Mouse (Mus musculus) thymus, adult 2 months (tissue): ENCODE results near the gene Rnf19b. TPM values are rescaled to one million over a fixed set of nuclear protein-coding genes. Genes with fewer than 3 reads are reported as not detected.
A peak's percentile ranks its signal among the peaks of the same experiment; 100 is the strongest.

Experiments used
- DNase-seq: peaks from one replicate; pipeline ENCODE4 v3.0.0; 2021
- H3K27ac ChIP-seq: fragments of 200-500 bp; 2 replicates; pipeline ENCODE4 v1.5.1; 2012; ENCODE audit warnings: low read length, control low read depth; ENCODE audit not compliant: control insufficient read depth, insufficient read depth
- H3K27me3 ChIP-seq: fragments of 200-500 bp; 2 replicates; pipeline ENCODE4 v1.6.1; 2012; ENCODE audit warnings: mild to moderate bottlenecking, low read length, moderate library complexity, mixed read lengths; ENCODE audit not compliant: control insufficient read depth, insufficient read depth
- H3K36me3 ChIP-seq: fragments of 200-500 bp; 2 replicates; pipeline ENCODE4 v1.6.1; 2012; ENCODE audit warnings: mild to moderate bottlenecking, low read length, moderate library complexity; ENCODE audit not compliant: control insufficient read depth, insufficient read depth
- H3K4me1 ChIP-seq: fragments of 200-500 bp; replicated peaks from 2 replicates; pipeline ENCODE4 v1.6.1; 2012; ENCODE audit warnings: low read length; ENCODE audit not compliant: control insufficient read depth, insufficient read depth
- H3K4me3 ChIP-seq: fragments of 200-500 bp; 2 replicates; pipeline ENCODE4 v1.5.1; 2012; ENCODE audit warnings: mild to moderate bottlenecking, low read length, control low read depth, moderate library complexity; ENCODE audit not compliant: control insufficient read depth, insufficient read depth
- CTCF ChIP-seq: fragments of 200-500 bp; IDR thresholded peaks from 2 replicates; pipeline ENCODE4 v1.5.1; 2012; ENCODE audit warnings: mild to moderate bottlenecking, control low read depth, low read length, moderate library complexity, borderline replicate concordance; ENCODE audit not compliant: control insufficient read depth, poor library complexity, insufficient read depth; ENCODE audit errors: extremely low read depth
- POLR2A ChIP-seq: fragments of 200-500 bp; IDR thresholded peaks from 2 replicates; pipeline ENCODE4 v1.6.1; 2012; ENCODE audit warnings: mild to moderate bottlenecking, low read length, control low read depth, moderate library complexity; ENCODE audit not compliant: control insufficient read depth, poor library complexity, insufficient read depth; ENCODE audit errors: extremely low read depth
- WGBS: fragments of 180-500 bp; shearing (Covaris S2); methylation state at CpG from one replicate; pipeline ENCODE4 v1.1.7; 2018; 5-methylcytosine and 5-hydroxymethylcytosine counted together
- polyA plus RNA-seq: library from polyadenylated mRNA; depleted of rRNA; stranded (reverse); fragments of >200 nt; gene quantifications from 2 replicates; pipeline ENCODE4 v1.2.3, GENCODE M21; 2012

Rnf19b gene
- polyA plus RNA-seq, 1 experiment, result 74.1 TPM

DNA sequence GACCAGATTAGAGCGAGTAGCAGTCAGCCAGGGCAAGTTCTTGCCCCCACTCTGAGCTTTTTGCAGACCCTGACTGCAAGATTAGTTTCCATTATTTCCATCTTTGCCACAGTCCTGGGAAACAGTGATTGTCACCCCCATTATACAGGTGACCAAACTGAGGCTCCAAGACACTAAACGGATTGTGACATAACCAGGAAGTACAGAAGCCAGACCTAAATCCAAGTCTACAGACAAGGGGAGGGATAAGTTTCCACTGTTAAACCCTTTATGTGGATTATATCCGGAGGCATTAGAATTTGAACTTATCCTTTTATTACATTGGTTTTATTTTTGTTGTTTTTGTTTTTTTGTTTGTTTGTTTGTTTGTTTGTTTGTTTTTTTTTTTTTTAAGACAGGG is 23.8 kb upstream of the Rnf19b start:
- no peak for DNase-seq
- Histone ChIP-seq H3K27ac (peak overlapping the region; percentile 60; the same call in 1 of the 2 replicates), H3K27me3 (no peaks in the 10 kb centered on the region), H3K4me3 (no peak overlapping the region), H3K4me1 (peaks cover 35% of the 10 kb centered on the region), H3K36me3 (no peaks in the 10 kb centered on the region)
- 92% methylated on average over 3 of the region's 3 CpGs for whole genome bisulfite sequencing
- no peak for TF ChIP-seq POLR2A
- TF ChIP-seq CTCF, result no peak

DNA sequence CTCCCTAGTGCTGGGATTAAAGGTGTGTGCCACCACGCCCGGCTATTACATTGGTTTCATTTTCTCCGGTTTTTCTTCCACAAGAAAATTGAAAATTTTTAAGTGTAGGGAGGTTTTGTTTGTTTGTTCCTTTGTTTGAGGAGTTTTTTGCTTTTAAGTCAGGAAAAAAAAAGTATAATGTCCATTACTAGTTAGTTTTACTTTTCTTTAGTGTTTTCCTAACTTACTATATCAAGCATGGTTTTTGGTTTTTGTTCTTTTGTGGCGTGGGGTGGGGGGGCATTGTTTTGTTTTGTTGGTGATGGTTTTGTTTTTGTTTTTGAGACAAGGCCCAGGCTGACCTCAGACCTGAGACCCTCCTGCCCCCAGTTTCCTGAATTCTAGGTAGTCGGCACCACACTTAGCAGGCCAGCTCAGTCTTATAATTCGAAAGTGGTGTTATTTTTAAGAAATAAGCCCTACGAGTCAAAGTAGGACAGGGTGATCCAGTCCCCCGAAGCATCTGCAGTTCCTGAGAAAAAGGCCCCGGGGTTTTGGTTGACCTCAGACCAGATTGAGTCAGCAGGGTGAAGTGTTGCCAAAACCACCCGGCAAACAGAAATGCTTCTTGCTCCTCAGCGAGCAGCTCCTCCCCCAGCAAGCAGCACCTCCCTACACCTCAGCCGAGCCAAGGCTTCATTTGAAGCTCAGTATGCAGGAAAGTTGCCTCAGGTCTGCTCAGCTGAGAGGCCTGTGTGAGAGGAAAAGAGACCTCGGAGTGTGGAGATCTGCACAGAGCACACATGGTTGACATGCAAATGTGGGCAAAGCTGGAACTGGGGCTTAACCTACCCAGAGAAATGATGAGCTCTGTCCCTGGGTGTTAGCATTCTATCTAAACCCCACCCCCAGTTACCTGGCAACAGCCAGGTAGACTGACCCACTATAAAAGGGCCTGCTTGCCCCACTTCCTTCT is 23.1 kb upstream of the Rnf19b start:
- Histone ChIP-seq H3K4me1 (peaks cover 35% of the 10 kb centered on the region), H3K27me3 (no peaks in the 10 kb centered on the region), H3K4me3 (no peak overlapping the region), H3K27ac (peak overlapping the region; percentile 75; the same call in 1 of the 2 replicates), H3K36me3 (no peaks in the 10 kb centered on the region)
- TF ChIP-seq CTCF (no peak), POLR2A (no peak)
- WGBS, result 16% methylated on average over 13 of the region's 13 CpGs
- peak; percentile 34 for DNase-seq

DNA sequence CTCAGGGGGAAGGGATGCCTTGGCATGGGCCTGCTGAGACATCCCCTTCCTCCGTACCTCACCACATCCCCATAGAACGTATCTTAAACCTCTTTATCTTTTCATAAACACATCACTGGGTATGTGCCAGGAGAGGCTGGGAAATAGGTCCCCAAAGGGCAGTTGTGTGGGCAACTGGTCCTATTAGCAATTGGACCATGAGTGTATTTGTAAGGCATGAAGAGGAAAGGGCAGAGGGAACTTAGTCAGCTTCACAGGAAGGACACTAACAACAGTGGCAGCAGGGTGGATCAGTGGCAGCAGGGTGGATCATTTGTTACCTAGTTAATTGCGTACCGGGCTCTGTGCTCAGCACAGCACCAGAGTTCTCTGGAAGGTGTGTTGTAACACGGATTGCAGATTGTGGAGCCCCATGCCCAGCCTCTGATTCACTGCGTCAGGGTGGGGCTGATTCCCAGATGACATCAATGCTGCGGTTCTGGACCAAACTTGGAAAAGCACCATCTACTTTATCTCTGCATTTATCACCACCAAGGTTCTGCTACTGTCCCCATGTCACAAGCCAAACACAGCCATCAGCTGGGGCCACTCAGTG is 22.1 kb upstream of the Rnf19b start:
- Histone ChIP-seq H3K4me3 (no peak overlapping the region), H3K4me1 (peaks cover 35% of the 10 kb centered on the region), H3K27me3 (no peaks in the 10 kb centered on the region), H3K27ac (peak overlapping the region; percentile 58; the same call in 1 of the 2 replicates), H3K36me3 (no peaks in the 10 kb centered on the region)
- DNase-seq, result no peak
- TF ChIP-seq POLR2A (no peak), CTCF (no peak)
- WGBS, result 74% methylated on average over 7 of the region's 7 CpGs

GRCm38 (mm10) chr4:129047721-129048421 is 10.2 kb upstream of the Rnf19b start:
- WGBS, result 38% methylated on average over 15 of the region's 15 CpGs
- Histone ChIP-seq H3K27me3 (peaks cover 10% of the 10 kb centered on the region), H3K27ac (no peak overlapping the region), H3K4me1 (peaks cover 5% of the 10 kb centered on the region), H3K36me3 (no peaks in the 10 kb centered on the region), H3K4me3 (no peak overlapping the region)
- DNase-seq, result no peak
- TF ChIP-seq POLR2A, result no peak
- no peak for TF ChIP-seq CTCF

GRCm38 (mm10) chr4:129048501-129049305 is 9.4 kb upstream of the Rnf19b start:
- H3K4me1 ChIP-seq, result peaks cover 5% of the 10 kb centered on the region
- no peaks in the 10 kb centered on the region for H3K36me3 ChIP-seq
- TF ChIP-seq POLR2A (no peak), CTCF (no peak)
- no peak overlapping the region for H3K27ac ChIP-seq
- peak overlapping the region; percentile 22 for H3K4me3 ChIP-seq
- 1% methylated on average over 52 of the region's 52 CpGs for WGBS
- H3K27me3 ChIP-seq, result peaks cover 10% of the 10 kb centered on the region
- peak; percentile 8 for DNase-seq

GRCm38 (mm10) chr4:129049306-129050011 is 8.6 kb upstream of the Rnf19b start:
- TF ChIP-seq CTCF (no peak), POLR2A (no peak)
- Histone ChIP-seq H3K36me3 (no peaks in the 10 kb centered on the region), H3K4me1 (peaks cover 5% of the 10 kb centered on the region), H3K27ac (no peak overlapping the region), H3K27me3 (peaks cover 10% of the 10 kb centered on the region), H3K4me3 (peak overlapping the region; percentile 22)
- 6% methylated on average over 23 of the region's 23 CpGs for WGBS
- DNase-seq, result no peak
